Mouse (Mus musculus) neutrophil, adult 5-6 weeks (primary cell): ENCODE measurements around the gene Rhov. TPM values are rescaled to one million over a fixed set of nuclear protein-coding genes. Genes with fewer than 3 reads are reported as not detected.

Source experiments
- ATAC-seq: fragments of 151-379, 151-347 bp; 2 replicates; pipeline ENCODE4 v1.8.0; 2017; ENCODE audit warnings: mild to moderate bottlenecking, moderate TSS enrichment; ENCODE audit not compliant: insufficient number of reproducible peaks, poor library complexity, low FRiP score, severe bottlenecking; ENCODE audit errors: extremely low read depth
- total RNA-seq: library from RNA; stranded (forward); fragments of 200-1000 nt; gene quantifications from 2 replicates; pipeline ENCODE4 v1.2.3, GENCODE M21; 2017

Gene Rhov
- total RNA-seq = 2.7 and 3.1 TPM in 2 replicates

DNA sequence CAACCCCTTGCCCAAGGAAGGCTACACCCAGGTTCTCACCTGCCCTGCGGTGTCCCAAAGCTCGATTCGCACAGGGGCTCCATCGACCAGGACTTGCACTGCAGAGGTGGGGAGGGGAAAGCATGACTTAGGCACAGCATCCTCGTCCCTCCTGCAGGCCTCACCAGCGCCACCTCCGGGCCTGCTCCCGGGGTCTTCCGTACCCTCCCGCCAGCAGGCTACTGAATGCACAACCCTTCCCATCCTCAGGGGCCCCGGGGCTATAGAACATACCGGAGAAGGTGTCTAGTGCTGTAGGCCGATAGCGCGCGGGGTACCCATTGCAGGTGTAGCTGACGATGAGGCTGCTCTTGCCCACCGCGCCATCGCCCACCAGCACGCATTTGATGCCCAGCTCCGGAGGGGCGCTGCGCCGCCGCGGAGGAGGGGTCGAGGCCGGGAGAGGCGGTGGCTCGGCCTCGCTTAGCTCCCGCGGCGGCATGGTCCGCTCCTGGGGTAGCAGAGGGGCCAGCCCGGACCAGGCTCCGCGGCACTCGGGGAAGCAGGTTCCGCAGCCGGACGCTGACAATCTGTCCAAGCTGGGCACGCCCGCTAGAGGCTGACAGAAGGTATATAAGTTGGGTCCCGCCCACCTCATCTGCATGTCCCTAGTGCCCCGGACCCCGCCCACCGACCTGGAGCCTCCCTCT lies at the start of gene Rhov:
Gene Rhov, minus strand, starts transcription at position 630 of the 689 bp plus-strand sequence.
- peak; percentile 76 for ATAC-seq

DNA sequence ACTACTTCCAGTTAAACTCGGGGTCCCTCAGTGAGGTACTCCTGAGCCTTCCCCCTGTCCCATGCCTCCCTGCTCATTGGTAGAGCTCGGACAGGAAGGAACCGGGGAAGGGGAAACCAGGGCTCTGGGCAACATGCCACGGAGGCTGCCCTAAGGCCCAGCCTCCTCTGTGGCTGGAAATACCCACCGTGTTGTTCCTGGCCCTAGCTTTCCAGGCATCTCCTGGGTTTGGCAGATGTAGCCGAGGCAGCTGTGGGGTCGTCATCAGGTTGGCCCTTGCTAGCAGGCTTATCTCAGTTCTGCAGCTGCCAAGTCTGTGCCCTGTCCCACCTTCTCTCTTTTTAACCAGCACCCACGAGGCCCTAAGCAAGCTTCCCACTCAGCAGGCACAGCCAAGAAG lies 49.5 kb upstream of the Rhov start:
- no peak for ATAC-seq

DNA sequence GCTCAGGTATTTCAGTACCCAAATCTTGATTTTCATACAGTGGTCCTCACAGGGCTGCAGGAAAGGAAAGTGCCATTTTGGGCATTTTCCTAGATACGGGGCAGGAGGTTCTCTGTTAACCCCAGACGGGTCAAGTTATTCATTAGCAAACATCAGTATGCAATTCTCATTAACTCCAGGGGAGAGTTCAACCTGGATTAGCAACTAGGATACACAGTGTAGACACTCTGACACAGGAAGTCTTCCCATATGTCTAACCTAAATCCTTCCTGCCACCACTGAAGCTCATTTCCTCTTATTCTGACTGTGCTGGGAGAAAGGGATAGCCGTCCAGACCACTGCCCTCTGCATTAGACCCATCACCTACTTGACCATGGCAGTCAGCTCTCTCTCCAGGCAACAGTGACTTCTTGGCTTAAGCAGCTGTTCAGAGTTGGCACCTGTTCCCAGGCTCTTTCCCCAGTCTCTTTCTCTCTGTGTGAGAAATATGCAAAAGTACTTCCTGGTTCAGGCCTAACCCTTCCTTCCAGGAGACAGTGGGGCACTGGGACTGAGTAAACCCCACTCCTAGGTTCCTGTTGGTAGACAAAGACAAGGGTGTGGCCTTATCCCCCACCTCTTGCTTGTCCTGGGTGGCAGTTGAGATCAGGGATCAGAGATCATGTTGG lies 47.1 kb upstream of the Rhov start:
- ATAC-seq = no peak

DNA sequence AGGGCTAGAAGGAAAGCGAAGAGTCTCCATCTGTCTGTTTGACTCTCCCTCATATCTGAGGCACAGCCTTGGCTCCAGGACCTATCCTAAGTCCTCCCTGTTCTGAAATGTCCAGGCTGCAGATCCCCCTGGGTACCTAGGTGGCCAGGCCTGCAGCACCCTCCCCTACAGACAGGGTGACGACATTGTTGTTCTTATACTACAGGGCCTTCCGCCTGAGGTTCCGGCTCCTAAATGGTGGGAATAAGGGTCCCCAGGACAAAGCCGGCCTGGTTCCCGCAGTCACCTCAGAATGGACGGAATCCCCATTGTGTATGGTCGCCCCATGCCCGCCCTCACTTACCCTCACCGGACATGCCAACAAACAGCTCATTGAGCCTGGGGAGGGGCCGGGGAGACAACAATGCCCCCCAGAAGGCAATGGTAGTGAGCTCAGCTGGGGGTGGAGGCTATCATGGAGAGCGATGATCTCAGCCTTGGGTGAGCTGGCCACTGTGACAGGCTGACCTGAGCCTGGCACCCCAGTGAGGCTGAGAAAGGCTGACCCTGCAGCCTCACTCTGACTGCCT lies 43.8 kb upstream of the Rhov start:
- no peak for ATAC-seq

DNA sequence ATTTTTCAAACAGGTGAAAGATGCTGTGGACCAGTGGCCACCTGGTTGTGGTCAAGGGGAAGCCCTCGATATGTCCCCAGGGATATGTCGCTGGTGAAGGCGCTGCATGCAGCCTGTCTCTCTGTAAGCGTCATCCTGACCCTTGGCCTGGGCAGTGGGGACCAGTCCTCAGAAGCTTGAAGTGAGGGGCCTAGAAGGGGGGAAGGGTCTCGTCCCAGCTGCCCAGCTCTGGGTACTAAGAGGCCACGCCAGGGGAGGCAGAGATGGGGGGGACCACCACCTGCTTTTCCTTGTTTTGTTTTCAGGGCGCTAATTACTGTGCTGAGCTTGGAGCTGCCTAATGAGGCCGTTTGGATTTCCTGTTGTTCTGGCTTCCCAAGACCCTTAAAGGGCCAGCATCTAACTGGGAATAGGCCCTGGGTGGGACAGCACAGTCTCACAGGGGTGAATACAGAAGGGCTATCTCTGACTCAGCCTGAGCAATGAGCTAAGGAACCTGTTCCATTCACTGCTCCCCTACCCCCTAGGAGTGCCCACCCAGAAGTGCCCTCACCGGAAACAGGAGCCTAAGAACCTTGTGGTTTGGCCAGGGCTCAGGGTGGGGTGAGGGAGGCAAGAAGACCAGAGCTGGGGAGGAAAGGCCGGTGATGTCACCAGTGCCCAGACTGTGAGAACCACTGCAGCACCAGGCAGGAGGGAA lies 42.9 kb upstream of the Rhov start:
- ATAC-seq = no peak

DNA sequence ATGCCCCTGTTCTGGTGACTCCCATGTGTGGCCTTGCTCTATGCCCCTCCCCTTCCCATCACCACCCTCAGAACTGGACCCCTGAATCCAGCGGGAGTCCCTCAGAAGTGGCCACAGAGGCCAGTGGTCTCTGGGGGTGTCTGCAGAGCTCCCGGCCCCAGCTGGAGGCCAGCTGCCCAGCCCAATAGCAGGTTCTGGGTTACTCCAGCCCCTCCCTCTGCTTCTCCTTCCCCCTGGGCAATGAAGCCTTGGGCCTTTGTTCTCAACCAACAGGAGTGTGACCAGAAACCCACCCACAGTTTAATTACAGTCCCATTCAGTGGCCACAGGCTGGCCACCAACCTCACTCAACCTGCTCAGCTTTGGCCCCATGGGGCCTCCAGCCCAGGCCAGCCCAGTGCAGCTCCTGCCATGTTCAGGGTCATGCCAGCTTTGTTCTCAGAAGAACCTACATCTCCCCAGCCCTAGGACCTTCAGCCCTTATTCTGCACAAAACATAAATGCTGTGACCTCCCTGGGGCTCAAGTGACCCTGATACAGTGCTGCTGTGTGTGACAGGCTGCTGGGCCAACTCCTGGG lies 41.4 kb upstream of the Rhov start:
- no peak for ATAC-seq

DNA sequence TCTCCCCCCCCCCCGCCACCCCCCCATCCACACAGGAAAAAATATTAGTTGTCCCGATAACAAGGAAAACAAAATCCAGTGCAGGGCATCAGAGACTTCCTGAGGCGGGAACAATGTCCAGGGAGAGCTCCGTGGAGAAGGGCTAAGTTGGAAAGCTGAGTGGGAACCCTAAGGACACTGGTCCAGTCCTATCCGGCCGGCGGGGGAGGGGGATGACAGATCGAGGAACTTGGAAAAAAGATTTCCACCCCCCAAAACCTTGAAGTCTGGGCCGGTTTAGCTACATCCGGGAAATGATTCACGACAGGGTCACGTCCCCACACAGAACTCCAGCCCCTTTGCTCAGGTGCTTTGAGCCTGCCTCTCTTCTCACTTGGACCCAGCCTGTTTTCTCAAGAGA lies 40.5 kb upstream of the Rhov start:
- no peak for ATAC-seq

DNA sequence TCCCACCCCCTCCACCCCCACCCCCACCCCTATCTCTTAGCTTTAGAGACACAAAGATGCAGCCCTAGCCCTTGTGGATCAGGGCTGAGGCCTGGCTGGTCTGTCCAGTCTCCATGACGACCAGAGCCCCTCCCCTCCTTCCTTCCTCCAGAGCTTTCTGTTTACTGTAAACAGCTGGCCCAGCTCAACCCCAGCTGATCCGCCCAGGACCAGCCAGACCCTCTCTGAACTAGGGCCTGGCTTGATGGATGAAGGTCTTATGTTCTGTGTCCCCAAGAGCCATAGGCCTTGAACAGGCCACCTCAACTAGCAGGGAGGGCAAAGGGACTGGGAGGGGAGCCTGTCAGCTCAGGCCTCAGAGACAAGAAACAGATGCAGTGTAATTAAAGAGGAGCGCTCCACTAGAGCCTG lies 33.7 kb upstream of the Rhov start:
- no peak for ATAC-seq

DNA sequence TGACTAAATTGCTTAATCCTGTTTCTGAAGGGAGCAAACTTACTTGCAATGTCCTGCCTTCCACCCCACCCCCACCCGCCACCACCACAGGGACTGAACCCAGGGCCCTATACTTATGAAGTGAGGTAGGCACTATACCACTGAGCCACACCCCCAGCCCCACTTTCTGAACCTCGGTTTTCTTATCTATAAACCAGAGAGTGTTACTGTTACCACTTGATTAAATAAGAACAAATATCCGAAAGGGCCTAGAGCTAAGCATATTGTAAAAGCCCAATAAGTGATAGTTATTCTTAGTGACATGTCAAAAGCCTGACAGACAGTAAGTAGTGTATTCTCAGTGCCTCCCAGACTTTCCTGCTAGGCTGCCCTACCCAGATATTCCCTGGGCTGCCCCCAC lies 33.3 kb upstream of the Rhov start:
- no peak for ATAC-seq

DNA sequence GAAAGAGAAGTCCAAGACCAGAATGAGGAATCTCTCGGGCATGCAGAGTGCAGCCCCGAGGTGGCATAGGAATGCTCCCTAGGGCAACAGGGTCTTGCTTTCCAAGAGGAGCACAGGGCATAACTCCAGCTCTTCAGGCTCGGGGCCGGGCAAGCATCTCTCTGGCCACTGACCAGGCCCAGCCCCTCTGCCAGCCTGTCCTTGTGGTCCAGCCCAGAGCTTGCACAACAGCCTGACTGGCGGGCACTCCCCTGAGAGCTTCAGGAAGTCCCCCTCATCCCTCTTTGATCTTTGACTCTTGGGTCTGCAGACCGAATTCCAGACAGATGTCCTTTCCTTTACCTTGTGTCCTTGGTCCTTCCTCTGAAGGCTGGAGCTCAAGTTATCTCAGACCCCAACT lies 31.8 kb upstream of the Rhov start:
- ATAC-seq = no peak

DNA sequence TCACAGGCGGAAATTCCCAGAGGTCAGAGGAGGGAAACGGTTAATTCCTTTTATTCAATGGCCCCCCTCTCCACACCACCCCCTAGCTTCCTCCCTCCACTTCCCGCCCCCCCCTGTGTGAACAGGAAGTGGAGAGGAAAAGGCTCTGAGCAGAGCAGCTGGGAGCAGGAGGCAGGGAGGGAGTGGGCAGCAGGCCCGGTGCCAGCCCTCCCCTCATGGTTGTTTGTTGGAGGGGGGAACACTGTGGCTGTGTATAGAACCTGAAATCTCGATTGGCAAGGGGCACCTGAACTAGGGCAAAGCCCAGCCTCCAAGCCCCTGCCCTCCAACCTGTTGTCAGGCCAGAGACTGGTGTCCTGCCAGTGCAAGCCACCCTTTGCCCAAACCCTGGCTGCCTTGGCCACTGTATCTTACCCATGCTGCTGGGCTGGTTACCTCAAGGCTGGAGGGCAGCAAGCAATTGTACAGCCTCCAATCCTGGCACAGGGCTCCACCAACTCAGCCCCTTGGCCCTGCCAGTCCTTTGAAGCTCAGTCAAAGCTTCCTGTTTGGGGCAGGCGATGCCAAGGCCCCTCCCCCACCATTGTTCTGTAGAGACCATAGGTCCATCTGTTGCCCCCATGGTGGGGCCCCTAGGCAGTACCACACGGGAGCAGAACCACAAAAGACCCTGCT lies 29.9 kb upstream of the Rhov start:
- no peak for ATAC-seq

DNA sequence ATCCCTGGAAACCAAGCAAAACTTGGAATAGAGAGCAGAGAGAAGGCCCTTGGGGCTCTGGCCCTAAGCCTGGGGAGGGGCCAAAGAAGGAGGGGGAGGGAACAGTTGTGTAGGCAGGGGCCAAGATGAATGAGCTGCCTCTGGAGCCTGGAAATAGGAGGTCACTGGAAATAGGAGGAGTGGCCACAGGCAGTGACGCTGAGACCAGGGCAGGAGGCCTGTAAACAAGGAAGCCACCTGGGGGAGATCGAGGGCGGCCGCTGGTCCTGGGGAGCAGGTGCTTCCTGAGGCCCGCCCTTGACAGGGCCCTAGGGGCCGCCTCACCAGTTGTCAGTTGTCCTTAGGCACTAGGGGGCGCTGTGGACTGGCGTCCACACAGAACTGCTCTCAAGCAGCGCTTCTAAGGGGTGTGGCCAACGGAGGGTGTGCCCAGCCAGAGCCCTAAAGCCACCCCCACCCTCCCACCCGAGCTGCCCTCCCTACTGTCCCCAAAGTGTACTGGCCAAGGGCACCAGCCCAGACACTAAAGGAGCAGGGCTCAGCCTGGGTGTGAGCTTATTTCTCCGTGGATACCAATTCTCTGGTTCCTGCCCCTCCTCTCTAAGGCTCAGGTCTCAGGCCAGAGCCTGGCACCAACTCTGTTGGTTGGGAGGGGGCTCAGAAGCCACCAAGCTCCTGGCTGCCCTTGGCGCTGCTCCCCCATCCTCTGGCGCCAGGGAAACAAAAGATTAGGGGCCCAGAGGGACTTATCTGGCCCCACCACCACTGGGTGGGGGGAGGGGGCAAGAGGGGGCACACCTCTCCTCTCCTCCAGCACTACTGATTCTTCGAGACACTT lies 29.1 kb upstream of the Rhov start:
- peak; percentile 87 for ATAC-seq

DNA sequence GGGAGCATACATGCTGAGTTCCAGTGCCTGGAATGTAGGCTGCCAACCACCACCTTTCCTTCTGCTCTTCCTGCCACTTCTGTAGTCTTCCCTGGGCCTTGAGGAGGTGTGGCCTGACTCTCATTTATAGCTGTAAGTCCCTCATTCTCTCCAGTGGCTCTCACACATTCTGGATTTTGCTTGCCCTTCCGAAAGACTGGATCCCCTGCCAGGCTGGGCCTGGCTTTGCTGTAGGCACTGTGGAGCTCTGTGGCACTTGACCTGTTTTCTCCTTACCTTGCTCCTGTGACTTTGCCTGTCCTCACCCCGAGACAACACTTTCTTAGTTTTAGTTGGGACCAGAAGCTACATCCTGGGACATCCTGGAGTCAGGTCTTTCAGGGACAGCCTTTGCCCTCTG lies 27.8 kb upstream of the Rhov start:
- no peak for ATAC-seq

DNA sequence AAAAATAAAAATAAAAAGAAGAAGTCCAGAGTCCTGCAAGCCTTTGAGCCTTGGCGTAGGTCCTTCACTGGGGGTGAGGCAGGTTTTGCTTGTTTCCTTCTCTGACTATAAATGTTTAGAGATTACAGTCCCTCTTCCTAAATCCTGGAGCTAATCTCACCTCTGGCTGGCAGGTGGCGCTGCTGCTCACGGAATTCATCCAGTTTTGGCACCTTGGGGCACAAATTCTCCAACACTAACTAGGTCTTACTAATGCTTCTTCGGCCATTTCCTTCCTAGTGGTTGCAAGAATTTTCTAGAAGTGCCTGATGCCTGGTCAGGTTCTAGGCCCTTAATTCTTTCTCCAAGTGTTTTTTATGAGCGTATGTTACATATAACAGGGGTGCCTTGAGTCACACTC lies 27.3 kb upstream of the Rhov start:
- ATAC-seq = peak; percentile 14; the same call in 1 of the 2 replicates

DNA sequence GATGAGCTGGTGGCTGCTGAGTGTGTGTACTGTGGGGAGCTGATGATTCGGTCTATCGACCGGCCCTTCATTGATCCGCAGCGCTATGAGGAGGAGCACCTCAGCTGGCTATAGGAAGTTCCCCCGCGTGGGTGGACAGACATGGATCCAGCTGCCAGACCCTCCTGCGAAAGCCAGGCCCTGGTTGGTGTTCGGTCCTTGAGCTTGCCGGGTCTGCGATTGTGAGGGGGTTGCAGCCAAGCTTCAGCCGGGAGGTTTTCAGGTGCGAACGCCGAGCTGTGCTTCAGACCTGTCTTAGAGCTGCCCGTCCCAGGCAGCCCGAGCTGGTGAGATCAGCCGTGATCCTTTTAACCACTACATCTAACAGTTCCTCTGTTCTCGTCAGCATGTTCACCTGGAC lies 26.4 kb upstream of the Rhov start:
- ATAC-seq = no peak

DNA sequence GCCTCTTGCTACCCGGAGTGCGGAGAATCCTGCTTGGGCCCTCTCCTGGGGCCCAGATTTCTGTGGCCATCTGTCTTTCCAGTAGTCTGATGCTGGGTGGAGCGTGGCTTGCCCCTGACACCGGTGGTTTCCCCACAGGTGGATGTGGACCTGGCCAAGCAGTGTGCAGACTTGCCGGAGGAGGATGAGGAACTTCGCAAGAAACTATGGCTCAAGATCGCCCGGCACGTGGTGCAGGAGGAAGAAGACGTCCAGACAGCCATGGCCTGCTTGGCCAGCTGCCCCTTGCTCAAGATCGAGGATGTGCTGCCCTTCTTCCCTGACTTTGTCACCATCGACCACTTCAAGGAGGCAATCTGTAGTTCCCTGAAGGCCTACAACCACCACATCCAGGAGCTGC lies 25.7 kb upstream of the Rhov start:
- no peak for ATAC-seq

DNA sequence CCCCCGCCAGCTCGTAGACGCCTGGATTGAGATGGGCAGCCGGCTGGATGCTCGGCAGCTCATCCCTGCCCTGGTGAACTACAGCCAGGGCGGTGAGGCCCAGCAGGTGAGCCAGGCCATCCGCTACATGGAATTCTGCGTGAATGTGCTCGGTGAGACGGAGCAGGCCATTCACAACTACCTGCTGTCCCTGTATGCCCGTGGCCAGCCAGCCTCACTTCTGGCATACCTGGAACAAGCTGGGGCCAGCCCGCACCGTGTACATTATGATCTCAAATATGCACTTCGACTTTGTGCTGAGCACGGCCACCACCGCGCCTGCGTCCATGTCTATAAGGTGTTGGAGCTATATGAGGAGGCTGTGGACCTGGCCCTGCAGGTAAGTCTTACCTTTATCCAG lies 23.3 kb upstream of the Rhov start:
- no peak for ATAC-seq

DNA sequence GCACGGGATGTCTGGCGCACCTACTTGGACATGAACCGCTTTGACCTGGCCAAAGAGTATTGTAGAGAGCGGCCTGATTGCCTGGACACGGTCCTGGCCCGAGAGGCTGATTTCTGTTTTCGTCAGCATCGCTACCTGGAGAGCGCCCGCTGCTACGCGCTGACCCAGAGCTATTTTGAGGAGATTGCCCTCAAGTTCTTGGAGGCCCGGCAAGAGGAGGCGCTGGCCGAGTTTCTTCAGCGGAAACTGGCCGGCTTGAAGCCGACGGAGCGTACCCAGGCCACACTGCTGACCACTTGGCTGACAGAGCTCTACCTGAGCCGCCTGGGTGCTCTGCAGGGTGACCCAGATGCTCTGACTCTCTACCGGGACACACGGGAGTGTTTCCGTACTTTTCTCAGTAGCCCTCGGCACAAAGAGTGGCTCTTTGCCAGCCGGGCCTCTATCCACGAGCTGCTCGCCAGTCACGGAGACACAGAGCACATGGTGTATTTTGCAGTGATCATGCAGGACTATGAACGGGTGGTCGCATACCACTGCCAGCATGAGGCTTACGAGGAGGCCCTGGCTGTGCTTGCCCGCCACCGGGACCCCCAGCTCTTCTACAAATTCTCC lies 22.8 kb upstream of the Rhov start:
- no peak for ATAC-seq
